Mouse (Mus musculus): Measurements from ENCODE around the gene Olfr402.
"Not testable (repeated sequence)": the region's sequence is repeated elsewhere in the genome, so short reads cannot be mapped to it uniquely, and the experiment has no call there.

The Olfr402 gene

GRCm38 (mm10) chr11:74153229-74153628 is at the start of gene Olfr402:
TSS of gene Olfr402 (plus strand) at chr11:74153529.
- no peak for DNase-seq (ENCODE audit: low read depth, low spot score)

- peak; percentile 10 for DNase-seq (ENCODE audit: low read depth, low spot score)
Measured at GRCm38 (mm10) chr11:74105066-74105465, 48.3 kb upstream of the Olfr402 start.

- no peak for DNase-seq (ENCODE audit: low read depth, low spot score)
Measured at GRCm38 (mm10) chr11:74113412-74113811, 39.9 kb upstream of the Olfr402 start, which contains the start of gene Olfr401. TSS of gene Olfr401 (plus strand) at chr11:74113712.

GRCm38 (mm10) chr11:74140001-74140400 is 13.3 kb upstream of the Olfr402 start:
- DNase-seq (ENCODE audit: low read depth, low spot score), result not testable (repeated sequence)

- no peak for DNase-seq (ENCODE audit: low read depth, low spot score)
Measured at GRCm38 (mm10) chr11:74145866-74146265, 7.5 kb upstream of the Olfr402 start.

GRCm38 (mm10) chr11:74168771-74169170 is 15.4 kb downstream of the Olfr402 start:
- DNase-seq (ENCODE audit: low read depth, low spot score), result no peak

- DNase-seq (ENCODE audit: low read depth, low spot score), result no peak
Measured at GRCm38 (mm10) chr11:74183168-74183567, 29.8 kb downstream of the Olfr402 start.

GRCm38 (mm10) chr11:74183745-74184144 is 30.4 kb downstream of the Olfr402 start:
- no peak for DNase-seq (ENCODE audit: low read depth, low spot score)

GRCm38 (mm10) chr11:74185949-74186348 is 32.6 kb downstream of the Olfr402 start, which contains the start of gene Olfr403:
TSS of gene Olfr403 (plus strand) at chr11:74186249.
- DNase-seq (ENCODE audit: low read depth, low spot score), result no peak
